Mouse (Mus musculus) bone marrow macrophage, adult 2 months (primary cell): ENCODE measurements around the gene Daam2.

ENCODE experiments used
- CTCF ChIP-seq: IDR thresholded peaks from 2 replicates; pipeline ENCODE4 v1.5.1; 2012; ENCODE audit warnings: low read depth, mild to moderate bottlenecking, low read length, moderate library complexity
- POLR2A ChIP-seq: IDR thresholded peaks from 2 replicates; pipeline ENCODE4 v1.6.1; 2012; ENCODE audit warnings: mild to moderate bottlenecking, low read depth, low read length, borderline replicate concordance

DNA sequence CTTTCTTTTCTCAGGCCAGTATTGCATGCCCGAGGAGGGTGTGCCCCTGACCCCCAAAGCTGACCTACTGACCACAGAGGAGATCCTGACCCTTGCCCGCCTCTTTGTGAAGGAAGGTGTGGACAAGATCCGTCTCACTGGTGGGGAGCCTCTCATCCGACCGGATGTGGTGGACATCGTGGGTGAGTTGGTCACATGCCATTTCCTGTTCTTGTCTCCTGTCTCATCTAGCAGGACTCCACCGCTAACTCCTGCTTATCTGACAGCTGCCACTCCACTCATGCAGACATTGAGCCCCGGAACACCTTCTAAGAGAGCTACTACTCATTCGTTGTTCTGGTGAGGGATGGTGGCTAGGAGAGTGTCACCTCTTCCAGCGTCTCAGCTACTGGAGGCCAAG is 129.1 kb downstream of the Daam2 start:
- TF ChIP-seq CTCF (no peak), POLR2A (no peak)
